Mouse (Mus musculus): Measurements from ENCODE around the gene Pam16. TPM values are rescaled to one million over a fixed set of nuclear protein-coding genes. Genes with fewer than 3 reads are reported as not detected.

Pam16 gene
- total RNA-seq, 2 experiments from 2014 or later: 78.1 to 94.1 TPM

GRCm38 (mm10) chr16:4606431-4607084, 18.2 kb downstream of the Pam16 start:
- Histone ChIP-seq H3K4me3 (no peak overlapping the region), H3K27ac (no peak overlapping the region; the same call in 1 of the 2 replicates)
- intact Hi-C loops (cut with DNase I): loop anchor here (1.0 to 2.0 kb wide), 3 partner anchors 38 to 118 kb away; no protein-coding TSS in a partner anchor
- TF ChIP-seq CTCF (IDR thresholded peaks at IDR 0.05): peak; percentile 54
- peak in 1 of 2 experiments; percentile 45 for DNase-seq (ENCODE audit: extremely low spot score in 1 of 2, low spot score in 2 of 2)

GRCm38 (mm10) chr16:4605514-4606131, 19.2 kb downstream of the Pam16 start:
- no peak for TF ChIP-seq CTCF (IDR thresholded peaks at IDR 0.05)
- no peak overlapping the region for H3K4me3 ChIP-seq
- DNase-seq (ENCODE audit: extremely low spot score in 1 of 2, low spot score in 2 of 2): no peak
- H3K27ac ChIP-seq: no peak overlapping the region
- intact Hi-C loops (cut with DNase I): loop anchor here (2.0 kb wide), 2 partner anchors 55 to 117 kb away; no protein-coding TSS in a partner anchor

- no peak for TF ChIP-seq CTCF (IDR thresholded peaks at IDR 0.05)
- Histone ChIP-seq H3K27ac (no peak overlapping the region), H3K4me3 (no peak overlapping the region)
- no peak for DNase-seq (ENCODE audit: extremely low spot score in 1 of 2, low spot score in 2 of 2)
- intact Hi-C loops (cut with DNase I): no loop called here
Observed at GRCm38 (mm10) chr16:4604293-4604837, 20.4 kb downstream of the Pam16 start.

- no peak overlapping the region for H3K27ac ChIP-seq
- intact Hi-C loops (cut with DNase I): no loop called here
- H3K4me3 ChIP-seq: no peak overlapping the region
- DNase-seq (ENCODE audit: extremely low spot score in 1 of 2, low spot score in 2 of 2): no peak
- TF ChIP-seq CTCF (IDR thresholded peaks at IDR 0.05): no peak
Observed at GRCm38 (mm10) chr16:4603453-4603837, 21.3 kb downstream of the Pam16 start.

GRCm38 (mm10) chr16:4602766-4603452, 21.9 kb downstream of the Pam16 start:
- DNase-seq (ENCODE audit: extremely low spot score in 1 of 2, low spot score in 2 of 2): no peak
- H3K27ac ChIP-seq: no peak overlapping the region
- intact Hi-C loops (cut with DNase I): no loop called here
- TF ChIP-seq CTCF (IDR thresholded peaks at IDR 0.05): no peak
- H3K4me3 ChIP-seq: no peak overlapping the region

- TF ChIP-seq CTCF (IDR thresholded peaks at IDR 0.05): no peak
- H3K4me3 ChIP-seq: no peak overlapping the region
- H3K27ac ChIP-seq: no peak overlapping the region
- intact Hi-C loops (cut with DNase I): no loop called here
- peak in 1 of 2 experiments; percentile 7 for DNase-seq (ENCODE audit: extremely low spot score in 1 of 2, low spot score in 2 of 2)
Observed at GRCm38 (mm10) chr16:4602189-4602588, 22.6 kb downstream of the Pam16 start.

GRCm38 (mm10) chr16:4600701-4601310, 24.0 kb downstream of the Pam16 start:
- peak in 1 of 2 experiments; percentile 6 for DNase-seq (ENCODE audit: extremely low spot score in 1 of 2, low spot score in 2 of 2)
- no peak for TF ChIP-seq CTCF (IDR thresholded peaks at IDR 0.05)
- no peak overlapping the region for H3K4me3 ChIP-seq
- intact Hi-C loops (cut with DNase I): no loop called here
- H3K27ac ChIP-seq: no peak overlapping the region

- peak in 1 of 2 experiments; percentile 6 for DNase-seq (ENCODE audit: extremely low spot score in 1 of 2, low spot score in 2 of 2)
- H3K4me3 ChIP-seq: no peak overlapping the region
- no peak for TF ChIP-seq CTCF (IDR thresholded peaks at IDR 0.05)
- intact Hi-C loops (cut with DNase I): no loop called here
- H3K27ac ChIP-seq: no peak overlapping the region
Observed at GRCm38 (mm10) chr16:4599616-4600015, 25.2 kb downstream of the Pam16 start.

- Histone ChIP-seq H3K4me3 (no peak overlapping the region), H3K27ac (no peak overlapping the region)
- DNase-seq (ENCODE audit: extremely low spot score in 1 of 2, low spot score in 2 of 2): peak in 1 of 2 experiments; percentile 7
- no peak for TF ChIP-seq CTCF (IDR thresholded peaks at IDR 0.05)
- intact Hi-C loops (cut with DNase I): no loop called here
Observed at GRCm38 (mm10) chr16:4598891-4599543, 25.8 kb downstream of the Pam16 start.

GRCm38 (mm10) chr16:4598041-4598440, 26.7 kb downstream of the Pam16 start:
- DNase-seq (ENCODE audit: extremely low spot score in 1 of 2, low spot score in 2 of 2): peak in 1 of 2 experiments; percentile 7
- intact Hi-C loops (cut with DNase I): no loop called here
- no peak for TF ChIP-seq CTCF (IDR thresholded peaks at IDR 0.05)

GRCm38 (mm10) chr16:4597296-4597695, 27.5 kb downstream of the Pam16 start:
- DNase-seq (ENCODE audit: extremely low spot score in 1 of 2, low spot score in 2 of 2): peak in 1 of 2 experiments; percentile 5
- intact Hi-C loops (cut with DNase I): no loop called here
- H3K27ac ChIP-seq: no peak overlapping the region
- TF ChIP-seq CTCF (IDR thresholded peaks at IDR 0.05): no peak
- H3K4me3 ChIP-seq: no peak overlapping the region

More at GRCm38 (mm10) chr16:4598041-4598440, 26.7 kb downstream of the Pam16 start:
- Histone ChIP-seq H3K4me3 (no peak overlapping the region), H3K27ac (no peak overlapping the region)

All from left cerebral cortex, adult 2 months (tissue).